Mouse (Mus musculus): Measurements from ENCODE around the gene Cacna1d. TPM values are rescaled to one million over a fixed set of nuclear protein-coding genes. Genes with fewer than 3 reads are reported as not detected.

Cacna1d gene
- total and polyA plus RNA-seq, 3 experiments, result 0.04 to 0.66 (median 0.08) TPM

DNA sequence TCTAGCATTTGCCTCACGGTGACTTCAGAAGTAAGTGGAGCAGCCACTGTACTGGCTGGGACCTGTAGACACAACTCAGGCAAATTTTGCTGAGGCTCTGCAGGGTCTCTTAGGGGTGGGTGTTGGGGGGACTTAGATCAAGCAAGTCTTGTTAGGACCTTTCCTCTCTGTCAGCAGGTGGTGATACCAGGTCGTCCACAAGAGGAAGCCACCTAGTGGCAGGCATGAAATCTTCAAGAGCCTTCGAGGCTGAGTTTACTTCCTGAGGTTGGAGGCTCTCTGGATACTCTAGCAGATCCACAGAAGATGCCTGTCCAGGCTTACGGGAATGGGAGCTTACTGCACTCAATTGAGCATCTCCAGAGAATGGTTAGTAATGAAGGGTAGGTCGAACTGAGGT, 394.0 kb downstream of the Cacna1d start:
- dilution Hi-C loops (cut with MboI; ENCODE audit: extremely low pct_ligation_motif_present, extremely low pct_unique_long_range_greater_than_20kb, low sequenced_read_pairs) (no loop called here), in situ Hi-C loops (cut with MboI; ENCODE audit: low pct_ligation_motif_present, low pct_unique_long_range_greater_than_20kb, low sequenced_read_pairs) (no loop called here)
- H3K79me2 ChIP-seq (replicated peaks; ENCODE audit: control insufficient read depth, extremely low read depth, insufficient read depth, poor library complexity, severe bottlenecking), result no peaks in the 10 kb centered on the region
- no peak overlapping the region for H3K4me3 ChIP-seq (replicated peaks in 1 of 3; ENCODE audit: low read depth in 2 of 3, low read length in 2 of 3, poor library complexity in 1 of 3)
- no peak overlapping the region for H3K9ac ChIP-seq (ENCODE audit: insufficient read depth, low read depth)
- H3K9me3 ChIP-seq (replicated peaks; ENCODE audit: low read length), result no peaks in the 10 kb centered on the region
- no peaks in the 10 kb centered on the region for H3K36me3 ChIP-seq (replicated peaks in 1 of 2; ENCODE audit: control insufficient read depth in 1 of 2, insufficient read depth in 1 of 2, low read length in 1 of 2)
- H3K4me2 ChIP-seq (ENCODE audit: insufficient read depth, low read depth, poor library complexity, severe bottlenecking), result no peak overlapping the region
- H3K4me1 ChIP-seq (ENCODE audit: control insufficient read depth in 1 of 2, insufficient read depth in 2 of 2), result peaks cover 3 to 30% of the 10 kb centered on the region in 2 experiments
- TF ChIP-seq MAFK (IDR thresholded peaks at IDR 0.05; ENCODE audit: insufficient replicate concordance, low read length) (no peak), MAZ (IDR thresholded peaks at IDR 0.05; ENCODE audit: low read depth, low read length) (no peak), ELF1 (IDR thresholded peaks at IDR 0.05; ENCODE audit: low read depth, low read length) (peak; percentile 73), SMC3 (IDR thresholded peaks at IDR 0.05; ENCODE audit: low read depth, low read length) (peak; percentile 73), CTCF (conservative IDR thresholded peaks at IDR 0.05 in 1 of 2, IDR thresholded peaks at IDR 0.05 in 1 of 2; ENCODE audit: low read depth in 2 of 2, low read length in 2 of 2) (peak; percentile 57 to 83), ZC3H11A (IDR thresholded peaks at IDR 0.05; ENCODE audit: low read depth, low read length) (no peak), RAD21 (IDR thresholded peaks at IDR 0.05; ENCODE audit: low read depth, low read length) (peak; percentile 54)
- no peaks in the 10 kb centered on the region for H3K27me3 ChIP-seq (replicated peaks)
- DNase-seq (ENCODE audit: extremely low read depth), result peak; percentile 59
- H3K27ac ChIP-seq (ENCODE audit: insufficient read depth, low read depth), result no peak overlapping the region

DNA sequence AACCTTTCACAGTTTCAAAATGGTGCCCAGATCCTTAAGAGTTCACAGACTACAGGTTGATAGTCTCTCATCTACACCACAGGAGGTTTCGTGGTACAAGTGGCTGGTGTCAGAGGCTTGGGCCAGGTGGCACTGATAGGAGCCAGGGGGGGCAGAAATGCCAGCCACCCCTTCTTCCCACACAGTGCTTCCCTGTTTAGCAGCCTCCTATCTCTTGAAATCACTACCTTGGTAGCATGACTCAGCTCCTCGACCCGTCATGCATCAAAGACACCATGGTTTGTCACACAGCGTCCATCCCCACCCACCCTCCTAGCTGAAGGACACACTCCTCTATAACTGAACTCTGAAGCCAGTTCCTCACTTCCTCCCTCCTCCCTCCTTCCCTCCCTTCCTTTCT, 398.8 kb downstream of the Cacna1d start:
- H3K27ac ChIP-seq (ENCODE audit: insufficient read depth, low read depth), result no peak overlapping the region
- peak; percentile 27 for DNase-seq (ENCODE audit: extremely low read depth)
- no peaks in the 10 kb centered on the region for H3K27me3 ChIP-seq (replicated peaks)
- no peak overlapping the region for H3K4me3 ChIP-seq (replicated peaks in 1 of 3; ENCODE audit: low read depth in 2 of 3, low read length in 2 of 3, poor library complexity in 1 of 3)
- dilution Hi-C loops (cut with MboI; ENCODE audit: extremely low pct_ligation_motif_present, extremely low pct_unique_long_range_greater_than_20kb, low sequenced_read_pairs), result no loop called here
- H3K36me3 ChIP-seq (replicated peaks in 1 of 2; ENCODE audit: control insufficient read depth in 1 of 2, insufficient read depth in 1 of 2, low read length in 1 of 2), result no peaks in the 10 kb centered on the region
- no peak overlapping the region for H3K4me2 ChIP-seq (ENCODE audit: insufficient read depth, low read depth, poor library complexity, severe bottlenecking)
- H3K79me2 ChIP-seq (replicated peaks; ENCODE audit: control insufficient read depth, extremely low read depth, insufficient read depth, poor library complexity, severe bottlenecking), result no peaks in the 10 kb centered on the region
- TF ChIP-seq MAFK (IDR thresholded peaks at IDR 0.05; ENCODE audit: insufficient replicate concordance, low read length), result no peak
- no peak for TF ChIP-seq RAD21 (IDR thresholded peaks at IDR 0.05; ENCODE audit: low read depth, low read length)
- TF ChIP-seq TBP (conservative IDR thresholded peaks at IDR 0.05; ENCODE audit: low read depth, low read length), result no peak
- peaks cover 3 to 33% of the 10 kb centered on the region in 2 experiments for H3K4me1 ChIP-seq (ENCODE audit: control insufficient read depth in 1 of 2, insufficient read depth in 2 of 2)
- H3K9ac ChIP-seq (ENCODE audit: insufficient read depth, low read depth), result no peak overlapping the region
- in situ Hi-C loops (cut with MboI; ENCODE audit: low pct_ligation_motif_present, low pct_unique_long_range_greater_than_20kb, low sequenced_read_pairs), result no loop called here
- no peaks in the 10 kb centered on the region for H3K9me3 ChIP-seq (replicated peaks; ENCODE audit: low read length)

DNA sequence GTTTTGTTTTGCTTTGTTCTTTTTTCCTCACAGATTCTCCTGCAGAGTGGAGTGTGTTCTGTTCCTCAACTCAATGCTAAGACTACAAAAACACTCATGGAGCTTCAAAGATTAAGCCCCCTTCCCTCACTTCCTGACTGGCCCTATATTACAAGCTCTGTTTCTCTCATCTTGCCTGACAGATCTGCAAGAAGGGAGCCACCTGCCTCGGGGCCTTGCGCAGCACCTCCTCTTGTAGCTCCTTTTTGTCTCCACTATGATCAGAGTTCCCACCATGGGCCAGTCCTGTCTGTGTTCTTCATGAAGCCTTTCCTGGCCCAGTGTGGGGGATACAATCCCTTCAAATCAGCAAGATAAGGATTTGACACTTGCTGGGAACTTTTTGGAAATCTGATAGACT, 399.2 kb downstream of the Cacna1d start:
- dilution Hi-C loops (cut with MboI; ENCODE audit: extremely low pct_ligation_motif_present, extremely low pct_unique_long_range_greater_than_20kb, low sequenced_read_pairs), result no loop called here

More for the DNA sequence above, 399.2 kb downstream of the Cacna1d start:
- H3K79me2 ChIP-seq (replicated peaks; ENCODE audit: control insufficient read depth, extremely low read depth, insufficient read depth, poor library complexity, severe bottlenecking), result no peaks in the 10 kb centered on the region
- no peak overlapping the region for H3K4me3 ChIP-seq (replicated peaks in 1 of 3; ENCODE audit: low read depth in 2 of 3, low read length in 2 of 3, poor library complexity in 1 of 3)
- no peak for TF ChIP-seq KAT2A (IDR thresholded peaks at IDR 0.05; ENCODE audit: insufficient replicate concordance, low read length)
- no peak for TF ChIP-seq HCFC1 (IDR thresholded peaks at IDR 0.05; ENCODE audit: low read depth, low read length)
- no peak for TF ChIP-seq POLR2A (IDR thresholded peaks at IDR 0.05; ENCODE audit: low read depth, low read length)
- TF ChIP-seq CHD2 (IDR thresholded peaks at IDR 0.05; ENCODE audit: low read length), result no peak
- no peak for TF ChIP-seq TBP (conservative IDR thresholded peaks at IDR 0.05; ENCODE audit: low read depth, low read length)
- TF ChIP-seq SMC3 (IDR thresholded peaks at IDR 0.05; ENCODE audit: low read depth, low read length), result no peak
- TF ChIP-seq IRF4 (IDR thresholded peaks at IDR 0.05; ENCODE audit: low read depth, low read length), result no peak
- no peaks in the 10 kb centered on the region for H3K27me3 ChIP-seq (replicated peaks)
- no peak for DNase-seq (ENCODE audit: extremely low read depth)
- H3K4me2 ChIP-seq (ENCODE audit: insufficient read depth, low read depth, poor library complexity, severe bottlenecking), result no peak overlapping the region
- H3K4me1 ChIP-seq (ENCODE audit: control insufficient read depth in 1 of 2, insufficient read depth in 2 of 2), result peaks cover 3 to 29% of the 10 kb centered on the region in 2 experiments
- H3K9ac ChIP-seq (ENCODE audit: insufficient read depth, low read depth), result no peak overlapping the region
- in situ Hi-C loops (cut with MboI; ENCODE audit: low pct_ligation_motif_present, low pct_unique_long_range_greater_than_20kb, low sequenced_read_pairs), result no loop called here
- no peaks in the 10 kb centered on the region for H3K9me3 ChIP-seq (replicated peaks; ENCODE audit: low read length)
- no peaks in the 10 kb centered on the region for H3K36me3 ChIP-seq (replicated peaks in 1 of 2; ENCODE audit: control insufficient read depth in 1 of 2, insufficient read depth in 1 of 2, low read length in 1 of 2)
- no peak overlapping the region for H3K27ac ChIP-seq (ENCODE audit: insufficient read depth, low read depth)

Measured in CH12.LX (cell line).